Mouse (Mus musculus) stomach, postnatal 0 days (tissue): ENCODE data around the gene Zfp846. TPM values are rescaled to one million over a fixed set of nuclear protein-coding genes. Genes with fewer than 3 reads are reported as not detected.

Experiments used
- ATAC-seq: fragments of 200-750 bp; cut with Nextera tagmentation; 2 replicates; pipeline ENCODE4 v1.8.0; 2017; ENCODE audit not compliant: low FRiP score, low TSS enrichment
- DNase-seq: peaks from one replicate; pipeline ENCODE4 v3.0.0-alpha.2; 2016; ENCODE audit warnings: low spot score
- H3K27ac ChIP-seq: fragments of 300-500 bp; sonication (generic); replicated peaks from 2 replicates; pipeline ENCODE4 v1.5.1; 2014; ENCODE audit warnings: mild to moderate bottlenecking, control low read depth
- H3K27me3 ChIP-seq: fragments of 300-500 bp; sonication (generic); 2 replicates; pipeline ENCODE4 v1.6.1; 2014; ENCODE audit warnings: low read length; ENCODE audit not compliant: control insufficient read depth, insufficient read depth
- H3K36me3 ChIP-seq: fragments of 300-500 bp; sonication (generic); 2 replicates; pipeline ENCODE4 v1.6.1; 2014; ENCODE audit warnings: low read length, mixed read lengths; ENCODE audit not compliant: control insufficient read depth, insufficient read depth
- H3K4me1 ChIP-seq: fragments of 300-500 bp; sonication (generic); replicated peaks from 2 replicates; pipeline ENCODE4 v1.6.1; 2014; ENCODE audit warnings: antibody characterized with exemption; ENCODE audit not compliant: control insufficient read depth, insufficient read depth
- H3K4me2 ChIP-seq: fragments of 300-500 bp; sonication (generic); replicated peaks from 2 replicates; pipeline ENCODE4 v1.6.1; 2014; ENCODE audit warnings: low read depth, mild to moderate bottlenecking, control low read depth, moderate library complexity
- H3K4me3 ChIP-seq: fragments of 300-500 bp; sonication (generic); 2 replicates; pipeline ENCODE4 v1.5.1; 2014; ENCODE audit warnings: low read depth, low read length, control low read depth
- H3K9ac ChIP-seq: fragments of 300-500 bp; sonication (generic); 2 replicates; pipeline ENCODE4 v1.6.1; 2014; ENCODE audit warnings: mild to moderate bottlenecking, low read length, control low read depth, mixed read lengths
- H3K9me3 ChIP-seq: fragments of 300-500 bp; sonication (generic); 2 replicates; pipeline ENCODE4 v1.6.1; 2016; ENCODE audit warnings: low read length; ENCODE audit not compliant: control insufficient read depth
- CTCF ChIP-seq: IDR thresholded peaks from 2 replicates; pipeline ENCODE4 v1.5.1; 2016; ENCODE audit warnings: antibody characterized with exemption, low read depth, mild to moderate bottlenecking, moderate library complexity
- EP300 ChIP-seq: optimal IDR thresholded peaks from 2 replicates; pipeline ENCODE3; 2016; ENCODE audit warnings: antibody characterized with exemption
- WGBS: fragments of 180-500 bp; shearing (Covaris S2); extraction: QIAGEN DNeasy Blood & Tissue Kit; methylation state at CpG from one replicate; pipeline ENCODE4 v1.1.7; 2014; 5-methylcytosine and 5-hydroxymethylcytosine counted together
- polyA plus RNA-seq: library from polyadenylated mRNA; unstranded; fragments of >200 nt; fragmentation: Nextera tagmentation; extraction: Ambion mirVana; gene quantifications from 2 replicates; pipeline ENCODE4 v1.2.1, GENCODE M21; 2015

The Zfp846 gene
- 6.0 and 6.9 TPM in 2 replicates for polyA plus RNA-seq

- Histone ChIP-seq H3K4me1 (no peaks in the 10 kb centered on the region), H3K4me3 (peak within 1 kb of the TSS; percentile 67), H3K9me3 (no peaks in the 10 kb centered on the region), H3K27me3 (no peaks in the 10 kb centered on the region), H3K4me2 (peak within 1 kb of the TSS; percentile 70), H3K9ac (peak within 1 kb of the TSS; percentile 76), H3K27ac (peak within 1 kb of the TSS; percentile 73; the same call in 1 of the 2 replicates), H3K36me3 (no peaks in the 10 kb centered on the region)
- under 1% methylated on average over 30 of the region's 30 CpGs for WGBS
- peak; percentile 97 for DNase-seq
- TF ChIP-seq CTCF: peak; percentile 50; the same call in 1 of the 2 replicates
- no peak for TF ChIP-seq EP300
- ATAC-seq: peak; percentile 100
Measured at GRCm38 (mm10) chr9:20581175-20581634, at the start of gene Zfp846. Zfp846 (plus strand) TSS chr9:20581291.

GRCm38 (mm10) chr9:20534326-20534926, 46.7 kb upstream of the Zfp846 start:
- no peak overlapping the region for H3K9ac ChIP-seq
- H3K27ac ChIP-seq: no peak overlapping the region
- no peaks in the 10 kb centered on the region for H3K27me3 ChIP-seq
- H3K4me2 ChIP-seq: no peak overlapping the region
- H3K4me1 ChIP-seq: no peaks in the 10 kb centered on the region
- H3K4me3 ChIP-seq: no peak overlapping the region
- no peaks in the 10 kb centered on the region for H3K9me3 ChIP-seq
- no peak for TF ChIP-seq EP300
- no peak for TF ChIP-seq CTCF
- WGBS: 74% methylated on average over 8 of the region's 8 CpGs
- DNase-seq: no peak
- no peaks in the 10 kb centered on the region for H3K36me3 ChIP-seq
- no peak for ATAC-seq

GRCm38 (mm10) chr9:20536598-20536997, 44.5 kb upstream of the Zfp846 start:
- no peak for DNase-seq
- no peaks in the 10 kb centered on the region for H3K4me1 ChIP-seq
- H3K9ac ChIP-seq: no peak overlapping the region
- H3K9me3 ChIP-seq: no peaks in the 10 kb centered on the region
- 76% methylated on average over 2 of the region's 2 CpGs for WGBS
- no peak overlapping the region for H3K4me3 ChIP-seq
- no peak overlapping the region for H3K27ac ChIP-seq
- no peaks in the 10 kb centered on the region for H3K27me3 ChIP-seq
- H3K36me3 ChIP-seq: no peaks in the 10 kb centered on the region
- H3K4me2 ChIP-seq: no peak overlapping the region
- ATAC-seq: no peak
- no peak for TF ChIP-seq CTCF
- no peak for TF ChIP-seq EP300

GRCm38 (mm10) chr9:20543496-20543895, 37.6 kb upstream of the Zfp846 start:
- H3K4me3 ChIP-seq: no peak overlapping the region
- H3K27ac ChIP-seq: peak overlapping the region; percentile 92
- H3K4me2 ChIP-seq: peak overlapping the region; percentile 64; the same call in 1 of the 2 replicates
- TF ChIP-seq EP300 (no peak), CTCF (no peak)
- H3K4me1 ChIP-seq: no peaks in the 10 kb centered on the region
- no peak for DNase-seq
- H3K27me3 ChIP-seq: no peaks in the 10 kb centered on the region
- H3K9ac ChIP-seq: 0 out of 2 replicates have a peak overlapping the region, but pooled peaks have one; percentile 63
- ATAC-seq: no peak
- H3K9me3 ChIP-seq: no peaks in the 10 kb centered on the region
- H3K36me3 ChIP-seq: no peaks in the 10 kb centered on the region
- 24% methylated on average over 6 of the region's 6 CpGs for WGBS

GRCm38 (mm10) chr9:20544070-20544821, 36.8 kb upstream of the Zfp846 start:
- ATAC-seq (peak; percentile 98), DNase-seq (peak; percentile 93)
- Histone ChIP-seq H3K27ac (peak overlapping the region; percentile 92), H3K36me3 (no peaks in the 10 kb centered on the region), H3K9me3 (no peaks in the 10 kb centered on the region), H3K27me3 (no peaks in the 10 kb centered on the region), H3K4me3 (peak overlapping the region; percentile 42), H3K9ac (peak overlapping the region; percentile 63), H3K4me2 (peak overlapping the region; percentile 64), H3K4me1 (no peaks in the 10 kb centered on the region)
- 2% methylated on average over 43 of the region's 43 CpGs for WGBS
- TF ChIP-seq EP300 (peak; percentile 51), CTCF (peak; percentile 44)
